In genomic region chr4:82399406-82400380, GRCm38 (mm10) we compare ENCODE assay signal across 7 mouse cellular contexts.
DNase-seq lines count a peak whose midpoint lies in the region; ATAC-seq and TF ChIP-seq lines count a peak whose summit lies in the region.

No protein-coding gene starts in this region.

- DNase-seq in R1 (ENCODE audit: low read depth, low spot score): peak; percentile 44
- DNase-seq in embryonic facial prominence, embryonic 10.5 days (ENCODE audit: low spot score): peak; percentile 28
- DNase-seq in kidney, postnatal 14 days: peak; percentile 76
- no peak for DNase-seq in spleen, adult 12 weeks (ENCODE audit: low spot score)

- peak overlapping the region; percentile 60 for H3K9ac ChIP-seq in heart, embryonic 13.5 days
- H3K9ac ChIP-seq in neural tube, embryonic 15.5 days (replicated peaks): no peak overlapping the region

- H3K4me2 ChIP-seq in heart, embryonic 13.5 days: peak overlapping the region; percentile 35
- H3K4me2 ChIP-seq in neural tube, embryonic 15.5 days: no peak overlapping the region

- peaks cover 88% of the 10 kb centered on the region for H3K4me1 ChIP-seq in E14TG2a.4 (replicated peaks; ENCODE audit: low read depth, low read length)
- H3K4me1 ChIP-seq in embryonic facial prominence, embryonic 10.5 days: peaks cover 48% of the 10 kb centered on the region
- peaks cover 82% of the 10 kb centered on the region for H3K4me1 ChIP-seq in heart, embryonic 13.5 days
- peaks cover 44% of the 10 kb centered on the region for H3K4me1 ChIP-seq in neural tube, embryonic 15.5 days

- no peak for ATAC-seq in heart, embryonic 13.5 days (ENCODE audit: extremely low read depth, insufficient number of reproducible peaks, low FRiP score, low TSS enrichment)
- ATAC-seq in neural tube, embryonic 15.5 days (ENCODE audit: low FRiP score): no peak

- 47% methylated on average over 11 of the region's 11 CpGs for WGBS in embryonic facial prominence, embryonic 10.5 days
- WGBS in heart, embryonic 13.5 days: 38% methylated on average over 11 of the region's 11 CpGs
- WGBS in neural tube, embryonic 15.5 days: 55% methylated on average over 11 of the region's 11 CpGs

- H3K9me3 ChIP-seq in E14TG2a.4 (ENCODE audit: low read length): no peaks in the 10 kb centered on the region
- no peaks in the 10 kb centered on the region for H3K9me3 ChIP-seq in embryonic facial prominence, embryonic 10.5 days
- no peaks in the 10 kb centered on the region for H3K9me3 ChIP-seq in heart, embryonic 13.5 days
- H3K9me3 ChIP-seq in neural tube, embryonic 15.5 days (replicated peaks): no peaks in the 10 kb centered on the region

- no peak for TF ChIP-seq CTCF in E14TG2a.4 (conservative IDR thresholded peaks at IDR 0.05; ENCODE audit: low read length)

- no peaks in the 10 kb centered on the region for H3K27me3 ChIP-seq in E14TG2a.4 (ENCODE audit: insufficient read depth, low read length)
- no peaks in the 10 kb centered on the region for H3K27me3 ChIP-seq in embryonic facial prominence, embryonic 10.5 days (replicated peaks; ENCODE audit: low read depth, poor library complexity, severe bottlenecking)
- no peaks in the 10 kb centered on the region for H3K27me3 ChIP-seq in heart, embryonic 13.5 days (replicated peaks)
- H3K27me3 ChIP-seq in neural tube, embryonic 15.5 days (replicated peaks): no peaks in the 10 kb centered on the region

- peak overlapping the region; percentile 55 for H3K4me3 ChIP-seq in E14TG2a.4 (replicated peaks; ENCODE audit: low read length)
- H3K4me3 ChIP-seq in embryonic facial prominence, embryonic 10.5 days: no peak overlapping the region
- H3K4me3 ChIP-seq in heart, embryonic 13.5 days: no peak overlapping the region
- H3K4me3 ChIP-seq in neural tube, embryonic 15.5 days (replicated peaks): no peak overlapping the region

- no peaks in the 10 kb centered on the region for H3K36me3 ChIP-seq in E14TG2a.4 (ENCODE audit: insufficient read depth, low read length)
- no peaks in the 10 kb centered on the region for H3K36me3 ChIP-seq in embryonic facial prominence, embryonic 10.5 days (replicated peaks)
- peaks cover 3% of the 10 kb centered on the region; the same call in 1 of the 2 replicates for H3K36me3 ChIP-seq in heart, embryonic 13.5 days
- no peaks in the 10 kb centered on the region for H3K36me3 ChIP-seq in neural tube, embryonic 15.5 days

- peak overlapping the region; percentile 75 for H3K27ac ChIP-seq in embryonic facial prominence, embryonic 10.5 days (replicated peaks)
- peak overlapping the region; percentile 85 for H3K27ac ChIP-seq in heart, embryonic 13.5 days (replicated peaks)
- H3K27ac ChIP-seq in neural tube, embryonic 15.5 days (replicated peaks): peak overlapping the region; percentile 51
